Mouse (Mus musculus): ENCODE measurements around the gene Slc25a35.

GRCm38 (mm10) chr11:69020691-69021090 lies 52.8 kb downstream of the Slc25a35 start:
- TF ChIP-seq CTCF (IDR thresholded peaks at IDR 0.05; ENCODE audit: control insufficient read depth, insufficient read depth, low read length) (no peak), POLR2A (IDR thresholded peaks at IDR 0.05; ENCODE audit: borderline replicate concordance, control insufficient read depth, low read depth, low read length) (no peak)

Data from bone marrow, adult 2 months (tissue).